Mouse (Mus musculus) ZHBTc4 (cell line): ENCODE measurements around the gene Sox5.

Experiments used
- DNase-seq: peaks from one replicate; pipeline ENCODE4 v3.0.0-alpha.2; 2011; ENCODE audit warnings: low read depth, low spot score

The Sox5 gene

GRCm38 (mm10) chr6:144781431-144782030, at the start of gene Sox5:
Sox5 (minus strand) TSS chr6:144781977.
- DNase-seq: peak; percentile 73

DNA sequence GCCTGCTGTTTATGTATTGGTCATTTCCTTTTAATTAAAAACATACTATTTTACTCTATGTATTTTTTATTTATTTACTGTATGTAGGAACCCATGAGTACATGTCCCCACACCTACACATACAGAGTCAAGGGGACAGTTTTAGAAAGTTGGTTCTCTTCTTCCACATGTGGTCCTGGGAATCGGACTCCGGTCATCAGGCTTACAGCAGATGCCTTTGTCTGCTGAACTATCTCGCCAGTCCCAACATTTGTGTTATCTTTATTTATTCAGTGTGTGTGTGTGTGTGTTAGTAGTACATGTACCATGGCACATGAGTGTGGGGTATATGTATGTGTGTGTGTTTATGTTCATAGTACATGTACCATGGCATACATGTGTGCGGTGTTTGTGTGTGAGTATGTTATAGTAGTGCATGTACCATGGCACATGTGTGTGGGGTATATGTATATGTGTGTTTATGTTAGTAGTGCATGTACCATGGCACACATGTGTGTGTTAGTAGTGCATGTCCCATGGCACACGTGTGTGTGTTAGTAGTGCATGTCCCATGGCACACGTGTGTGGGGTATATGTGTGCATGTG, 43.3 kb upstream of the Sox5 start:
- DNase-seq: no peak

- no peak for DNase-seq
These were observed 42.4 kb upstream of the Sox5 start for GRCm38 (mm10) chr6:144824153-144824552.

DNA sequence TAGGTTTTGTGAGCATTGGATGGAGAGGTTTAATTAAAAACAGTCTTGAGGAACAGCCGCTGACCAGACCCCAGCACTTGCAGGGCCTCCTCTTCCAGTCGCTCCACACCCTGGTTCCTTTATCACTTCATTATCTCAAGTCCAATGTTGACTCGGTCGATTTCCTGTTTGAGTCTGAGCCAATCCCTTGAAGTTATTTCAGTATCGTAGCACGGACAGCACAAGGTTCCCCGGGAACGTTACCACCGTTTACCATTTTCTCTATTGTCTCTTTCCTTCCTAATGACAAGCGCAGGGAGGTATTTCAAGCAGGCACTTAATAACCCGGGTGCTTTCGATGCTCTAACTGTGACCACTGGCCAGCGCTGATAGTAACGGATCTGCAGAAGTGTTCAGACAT, 40.8 kb upstream of the Sox5 start:
- DNase-seq: no peak

DNA sequence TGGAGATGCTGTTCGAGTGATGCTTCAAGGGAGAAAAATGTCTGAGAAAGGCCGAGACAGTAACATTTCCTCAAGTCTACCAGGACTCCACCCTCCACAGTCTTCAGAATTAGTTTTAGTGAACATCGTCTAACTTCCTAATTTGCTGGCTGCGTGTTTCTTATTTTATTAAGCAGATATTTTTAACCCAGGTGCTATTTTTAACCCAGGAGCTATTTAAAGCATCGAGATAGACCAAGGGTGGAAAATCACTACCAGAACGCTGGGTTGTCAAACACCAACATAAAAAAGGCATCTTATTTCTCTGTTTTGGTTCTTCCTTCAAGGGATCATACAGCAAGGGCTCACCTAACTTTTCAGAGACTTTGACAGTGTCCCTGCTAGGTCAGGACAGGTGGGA, 39.2 kb upstream of the Sox5 start:
- no peak for DNase-seq

DNA sequence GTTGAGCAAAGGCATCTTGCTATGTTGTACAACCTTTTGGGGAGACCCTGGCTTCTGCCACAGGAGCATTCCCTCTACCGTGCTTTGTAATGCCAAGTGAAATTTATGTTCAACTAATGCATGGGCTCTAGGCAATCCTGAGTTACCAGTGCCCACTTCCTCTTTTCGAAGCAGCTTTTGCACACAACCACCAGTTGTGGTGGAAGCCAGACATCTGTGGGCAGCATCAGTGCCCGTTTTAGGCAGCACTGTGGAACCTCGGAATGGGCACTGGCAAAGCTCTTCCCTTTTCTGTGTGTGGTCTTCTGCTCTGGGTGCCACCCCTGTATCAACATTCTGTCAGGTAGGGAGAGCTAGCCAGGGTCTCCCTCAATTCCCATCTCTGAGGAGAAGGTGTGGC, 36.2 kb upstream of the Sox5 start:
- DNase-seq: no peak

DNA sequence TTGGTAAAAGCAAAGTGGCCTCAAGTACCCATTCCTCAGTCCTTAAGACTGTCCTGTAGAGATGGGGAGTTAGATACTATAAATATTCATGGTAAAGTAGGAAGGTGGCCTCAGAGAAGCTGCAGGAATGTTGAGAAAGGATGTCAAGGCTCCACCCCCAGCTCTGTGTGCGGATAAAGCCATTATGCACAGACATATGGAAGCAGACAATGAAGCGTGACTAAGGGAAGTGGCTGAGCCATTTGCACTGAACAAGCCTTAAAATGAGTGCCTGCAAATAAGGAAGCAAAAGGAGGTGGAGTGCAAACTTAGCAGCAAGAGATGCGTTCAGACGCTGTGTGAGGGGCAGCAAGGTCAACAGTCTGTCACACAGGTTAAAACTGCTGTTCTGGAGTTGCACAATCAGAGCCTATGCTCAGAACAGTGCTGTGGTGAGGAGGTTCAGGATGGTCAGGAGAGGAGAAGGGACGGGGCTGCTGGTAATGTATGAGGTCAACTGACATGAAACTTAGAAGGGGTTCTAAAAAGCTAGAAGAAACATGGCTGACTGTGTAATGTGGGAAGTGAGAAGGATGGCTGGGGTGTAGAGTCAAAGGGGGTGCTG, 35.7 kb upstream of the Sox5 start:
- DNase-seq: no peak

DNA sequence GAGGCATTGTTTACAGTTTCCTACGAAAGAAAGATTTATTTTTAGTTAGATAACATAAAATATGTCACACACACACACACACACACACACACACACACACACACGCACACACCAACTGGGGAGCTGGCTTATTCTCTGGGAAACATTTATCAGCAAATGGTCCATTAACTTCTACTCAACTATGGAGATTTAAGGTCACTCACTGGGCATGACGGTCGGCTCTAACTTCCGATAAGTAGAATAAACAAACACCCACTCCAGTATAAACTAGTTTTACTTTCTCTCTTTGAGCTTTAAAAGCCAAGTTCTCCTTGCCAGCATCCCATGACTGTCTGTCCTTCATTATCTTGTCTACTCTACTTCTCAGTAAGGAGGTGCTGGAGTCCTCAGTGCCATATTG, 33.8 kb upstream of the Sox5 start:
- no peak for DNase-seq

GRCm38 (mm10) chr6:144814931-144815364, 33.2 kb upstream of the Sox5 start:
- DNase-seq: peak; percentile 59

GRCm38 (mm10) chr6:144804321-144804720, 22.5 kb upstream of the Sox5 start:
- no peak for DNase-seq

GRCm38 (mm10) chr6:144803063-144803462, 21.3 kb upstream of the Sox5 start:
- DNase-seq: no peak

DNA sequence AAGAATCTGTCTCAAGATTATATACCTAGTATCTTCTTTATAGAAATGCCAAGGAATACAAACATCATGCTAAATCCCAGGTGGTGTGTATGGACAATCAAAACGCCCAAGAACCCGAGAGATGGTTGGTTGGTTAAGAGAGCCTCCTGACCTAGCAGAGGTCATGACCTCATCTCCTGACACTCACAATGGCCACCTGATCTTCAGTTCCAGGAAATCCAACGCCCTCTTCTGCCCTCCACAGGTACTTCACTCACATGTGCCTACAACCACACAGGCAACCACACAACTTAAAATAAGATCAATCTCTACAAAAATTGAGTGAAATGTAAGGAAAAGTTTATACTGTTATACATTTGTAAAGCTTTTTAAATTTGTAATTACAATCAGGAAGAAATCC, 12.6 kb upstream of the Sox5 start:
- DNase-seq: peak; percentile 58

- DNase-seq: peak; percentile 19
These were observed 11.1 kb upstream of the Sox5 start for GRCm38 (mm10) chr6:144792871-144793270.

- DNase-seq: no peak
These were observed 1.5 kb upstream of the Sox5 start for GRCm38 (mm10) chr6:144783295-144783694.

DNA sequence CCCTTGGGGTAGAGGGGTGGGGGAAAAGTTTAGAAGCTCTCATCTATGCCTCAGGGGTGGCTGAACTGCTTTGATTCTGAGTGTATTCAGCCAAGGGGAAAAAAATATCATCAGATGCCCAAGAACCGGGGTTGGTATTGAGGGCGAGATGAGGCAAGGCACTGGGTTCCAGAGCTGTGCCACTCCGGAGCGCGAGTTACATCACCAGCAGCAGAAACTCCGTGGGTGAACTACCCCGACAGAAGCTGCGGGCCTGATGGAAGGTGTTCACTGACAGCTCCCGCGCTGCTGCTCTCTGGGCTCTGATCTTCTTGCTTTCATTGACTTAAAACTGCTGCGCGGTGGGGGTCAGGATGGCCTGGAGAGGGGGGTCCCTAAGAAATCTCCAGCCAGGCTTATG, 1.1 kb upstream of the Sox5 start:
- peak; percentile 19 for DNase-seq

DNA sequence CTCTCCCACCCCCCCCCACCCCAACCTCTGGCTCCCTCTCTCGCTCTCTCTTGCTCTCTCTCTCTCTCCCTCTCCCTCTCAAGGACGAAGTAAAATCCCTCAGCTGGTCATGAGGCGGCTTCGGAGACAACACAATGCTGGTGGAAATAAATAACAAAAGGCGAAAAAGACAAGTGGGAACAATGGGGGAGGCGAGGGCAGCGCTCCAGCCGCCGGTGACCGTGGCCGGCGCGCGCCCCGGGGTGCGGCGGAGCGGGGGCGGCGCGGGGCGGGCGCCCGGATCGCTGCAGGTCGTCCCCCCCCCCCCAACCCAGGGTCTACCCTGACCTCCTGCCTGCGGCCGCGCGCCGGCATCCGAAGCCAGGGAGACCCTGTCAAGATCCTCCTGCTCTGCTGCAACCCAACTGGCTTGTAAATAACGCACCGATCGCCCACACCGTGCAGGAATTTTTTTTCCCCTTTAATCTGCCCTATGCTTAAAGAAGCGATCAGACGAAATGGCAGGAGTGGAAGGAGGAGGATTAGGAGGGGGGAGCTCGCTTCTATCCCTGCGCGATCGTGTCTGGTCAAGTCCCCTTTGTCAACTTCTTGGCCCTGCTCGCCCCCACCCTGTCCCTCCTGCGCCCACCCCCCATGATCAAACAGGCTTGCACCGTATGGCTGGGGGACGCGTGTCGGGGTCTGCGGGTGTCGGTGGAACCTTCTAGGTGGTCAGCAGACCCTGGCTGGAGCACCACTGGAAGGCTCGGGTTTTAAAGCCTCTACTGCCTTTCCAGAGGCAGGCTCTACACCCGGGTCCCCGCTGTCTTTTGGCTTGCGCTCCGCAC, 467 bp upstream of the Sox5 start:
- DNase-seq: peak; percentile 69

DNA sequence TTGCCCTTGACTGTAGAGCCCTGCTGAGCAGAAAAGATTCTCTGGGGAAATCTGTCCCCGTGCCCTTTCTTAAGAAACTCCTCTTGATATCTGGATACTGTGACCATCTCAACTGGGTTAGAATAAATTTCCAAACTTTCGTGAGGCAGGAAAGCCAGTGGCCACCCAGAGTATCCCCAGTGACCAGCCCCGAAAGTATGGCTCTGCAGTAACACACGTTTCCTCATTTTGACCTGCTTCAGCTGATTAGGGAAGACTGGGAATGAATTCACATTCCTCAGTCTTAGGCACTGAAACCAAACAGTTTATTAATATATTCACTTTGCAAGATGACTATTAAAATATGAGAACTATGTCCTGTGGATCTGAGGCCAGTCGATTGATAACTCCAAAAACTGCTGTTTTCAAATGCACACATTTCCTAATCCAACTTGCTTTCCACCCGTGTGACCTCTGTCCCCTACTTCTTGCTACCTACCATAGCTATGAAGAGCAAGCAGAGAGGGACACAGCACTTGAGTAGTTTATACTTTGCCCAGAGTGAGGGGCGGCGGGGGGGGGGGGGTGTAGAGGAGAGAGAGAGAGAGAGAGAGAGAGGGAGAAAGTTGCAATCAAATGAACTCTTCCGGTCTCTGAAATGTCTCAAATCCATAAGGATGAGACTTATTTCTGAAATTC, 1.0 kb downstream of the Sox5 start:
- DNase-seq: no peak

- DNase-seq: no peak
These were observed 1.7 kb downstream of the Sox5 start for GRCm38 (mm10) chr6:144779945-144780607.

- no peak for DNase-seq
These were observed 4.3 kb downstream of the Sox5 start for GRCm38 (mm10) chr6:144777356-144778035.

GRCm38 (mm10) chr6:144773736-144774135, 8.0 kb downstream of the Sox5 start:
- no peak for DNase-seq

DNA sequence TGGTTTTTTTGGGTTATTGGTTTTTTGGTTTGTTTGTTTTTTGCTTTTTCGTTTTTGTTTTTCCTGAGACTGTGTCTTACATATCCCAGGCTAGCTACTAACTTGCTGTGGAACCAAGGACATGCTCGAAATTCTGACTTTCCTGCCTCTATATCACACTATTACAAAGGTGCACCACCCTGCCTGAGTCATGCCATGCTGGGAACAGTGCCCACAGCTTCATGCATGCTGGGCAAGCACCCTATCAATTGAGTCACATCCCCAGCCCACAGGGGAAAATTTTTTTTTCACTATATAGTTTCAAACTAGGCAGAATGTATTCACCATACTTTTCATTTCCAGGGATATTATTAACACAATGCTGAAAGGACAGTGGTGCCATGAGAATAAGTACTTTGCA, 8.8 kb downstream of the Sox5 start:
- DNase-seq: no peak
